Comparison of ENCODE assay signal across 9 mouse cellular contexts in the genomic region with DNA sequence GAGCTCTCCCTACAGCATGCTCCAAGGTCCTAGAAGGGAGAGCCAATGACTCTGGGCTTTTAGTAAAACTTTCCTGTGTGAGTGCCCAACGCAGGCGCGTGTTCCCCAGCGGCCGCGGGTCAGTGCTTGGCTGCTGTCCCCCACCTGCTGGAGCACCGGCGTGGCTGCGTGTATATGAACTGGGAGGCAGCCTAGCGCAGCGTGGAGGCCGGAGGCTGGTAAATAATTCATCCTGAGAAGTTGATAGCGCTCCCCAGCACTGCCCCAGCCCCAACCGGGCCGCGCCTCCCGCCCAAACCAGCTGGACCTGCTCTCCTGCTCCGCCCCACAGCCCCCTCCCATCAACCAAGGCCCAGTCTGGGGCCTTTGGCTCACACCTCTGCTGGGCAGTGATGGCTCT. TPM values are rescaled to one million over a fixed set of nuclear protein-coding genes. Genes with fewer than 3 reads are reported as not detected.
DNase-seq lines count a peak whose midpoint lies in the region; ATAC-seq and TF ChIP-seq lines count a peak whose summit lies in the region.
"Had no signal": no experiment of that assay in that cellular context is flagged by ENCODE, and none has a peak within 500 bp of the region (broad histone marks: within the 10 kb centered on the region; RNA-seq: fewer than 3 reads in every experiment).

A gene (plus strand): TSS at position 376 of the 400 bp plus-strand sequence.

- no peaks in the 10 kb centered on the region for H3K9me3 ChIP-seq in liver, embryonic 12.5 days (replicated peaks)
- no peaks in the 10 kb centered on the region for H3K9me3 ChIP-seq in liver, embryonic 13.5 days (replicated peaks)

- no peak for ATAC-seq in liver, embryonic 12.5 days
- no peak for ATAC-seq in liver, embryonic 13.5 days (ENCODE audit: low read depth)

- no peak within 1 kb of the TSS for H3K9ac ChIP-seq in liver, embryonic 12.5 days
- no peak within 1 kb of the TSS for H3K9ac ChIP-seq in liver, embryonic 13.5 days

- DNase-seq in adrenal gland, postnatal 10 days = peak; percentile 32
- DNase-seq in adrenal gland, postnatal 25 days = no peak
- DNase-seq in liver = no peak
- DNase-seq in kidney, adult 11 months = peak; percentile 89
- DNase-seq in liver, embryonic 13.5 days = no peak
- no peak for DNase-seq in cerebellum, adult 2 months
- DNase-seq in left cerebral cortex, adult 8-10 months (ENCODE audit: low spot score in 2 of 2) = no peak
- DNase-seq: cerebellum, postnatal 14 days had no signal

- H3K27me3 ChIP-seq in liver, embryonic 12.5 days (replicated peaks) = peaks cover 88% of the 10 kb centered on the region
- H3K27me3 ChIP-seq in liver, embryonic 13.5 days = peaks cover 75% of the 10 kb centered on the region
- peaks cover 2% of the 10 kb centered on the region; the same call in 1 of the 2 replicates for H3K27me3 ChIP-seq in cerebellum, adult 2 months (ENCODE audit: control insufficient read depth, insufficient read depth, low read length)

- peaks cover 19% of the 10 kb centered on the region for H3K4me1 ChIP-seq in liver, embryonic 12.5 days
- peaks cover 15% of the 10 kb centered on the region for H3K4me1 ChIP-seq in liver, embryonic 13.5 days (replicated peaks)
- no peaks in the 10 kb centered on the region; the same call in 1 of the 2 replicates for H3K4me1 ChIP-seq in cerebellum, adult 2 months (ENCODE audit: control insufficient read depth, insufficient read depth, low read length)

- no peak for TF ChIP-seq POLR2A in cerebellum, adult 2 months (IDR thresholded peaks at IDR 0.05; ENCODE audit: borderline replicate concordance, insufficient read depth, low read length)

- peak within 1 kb of the TSS; percentile 17; the same call in 1 of the 2 replicates for H3K4me2 ChIP-seq in liver, embryonic 12.5 days
- H3K4me2 ChIP-seq in liver, embryonic 13.5 days = 0 out of 2 replicates have a peak within 1 kb of the TSS, but pooled peaks have one; percentile 2

- no peak within 1 kb of the TSS for H3K27ac ChIP-seq in liver, embryonic 12.5 days
- no peak within 1 kb of the TSS for H3K27ac ChIP-seq in liver, embryonic 13.5 days
- H3K27ac ChIP-seq in cerebellum, adult 2 months (ENCODE audit: insufficient read depth, low read length) = no peak within 1 kb of the TSS

- TF ChIP-seq CTCF in cerebellum, adult 2 months (IDR thresholded peaks at IDR 0.05; ENCODE audit: borderline replicate concordance, insufficient read depth, low read depth, low read length) = no peak

- WGBS in liver, embryonic 12.5 days (ENCODE audit: insufficient replicate concordance) = 14% methylated on average over 18 of the region's 18 CpGs
- WGBS in liver, embryonic 13.5 days (ENCODE audit: insufficient replicate concordance) = 17% methylated on average over 18 of the region's 18 CpGs
- 19% methylated on average over 18 of the region's 18 CpGs for WGBS in cerebellum, adult 2 months

- H3K4me3 ChIP-seq in liver, embryonic 12.5 days = no peak within 1 kb of the TSS
- no peak within 1 kb of the TSS for H3K4me3 ChIP-seq in liver, embryonic 13.5 days (replicated peaks)
- no peak within 1 kb of the TSS for H3K4me3 ChIP-seq in cerebellum, adult 2 months (replicated peaks; ENCODE audit: insufficient read depth, low read depth, low read length)

- H3K36me3 ChIP-seq in liver, embryonic 12.5 days = no peaks in the 10 kb centered on the region
- no peaks in the 10 kb centered on the region for H3K36me3 ChIP-seq in liver, embryonic 13.5 days

RNA-seq across cellular contexts. Expression of the gene that starts here (rescaled TPM):
- under 1 TPM; 0.57 to 0.70 TPM for total RNA-seq in adrenal gland, postnatal 10 days (2021)
- total RNA-seq in adrenal gland, postnatal 25 days (2021) = 0.76 and 1.4 TPM in 2 replicates
- polyA plus RNA-seq in liver, embryonic 12.5 days (2016; fragmentation: Nextera tagmentation; extraction: Ambion mirVana) = 0.36 and 0.66 TPM in 2 replicates
- polyA plus RNA-seq in liver, embryonic 13.5 days (2015; fragmentation: Nextera tagmentation; extraction: Ambion mirVana) = 0.06 and 0.27 TPM in 2 replicates
- 2.8 and 4.1 TPM in 2 replicates for polyA plus RNA-seq in cerebellum, adult 2 months (2012; rRNA removed)
- total RNA-seq in left cerebral cortex, adult 8-10 months (2022) = 1 to 10 TPM; 1.5 to 4.5 (median 2.3) TPM

Comparison
In these comparisons a context has a peak if more than half of its experiments do, and no peak if none do; other contexts are left out.
1. Peak in DNase-seq in adrenal gland, postnatal 10 days; RNA of the gene not detected or under 1 TPM.